ENCODE assay signal across 11 mouse cellular contexts in genomic region chr16:49801399-49801798, GRCm38 (mm10). TPM values are rescaled to one million over a fixed set of nuclear protein-coding genes. Genes with fewer than 3 reads are reported as not detected.
A peak's percentile ranks its signal among the peaks of the same experiment; 100 is the strongest.
DNase-seq lines count a peak whose midpoint lies in the region; ATAC-seq lines count a peak whose summit lies in the region.
"Had no signal": no experiment of that assay in that cellular context is flagged by ENCODE, and none has a peak within 500 bp of the region (broad histone marks: within the 10 kb centered on the region; RNA-seq: fewer than 3 reads in every experiment).

No protein-coding gene starts in this region.

- peaks cover 98% of the 10 kb centered on the region for H3K4me1 ChIP-seq in erythroblast, embryonic 14.5 days (ENCODE audit: control insufficient read depth)
- peaks cover 21% of the 10 kb centered on the region for H3K4me1 ChIP-seq in lung, embryonic 15.5 days

- H3K4me3 ChIP-seq in erythroblast, embryonic 14.5 days (replicated peaks) = peak overlapping the region; percentile 5
- H3K4me3 ChIP-seq in lung, embryonic 15.5 days = no peak overlapping the region

- peaks cover 9% of the 10 kb centered on the region for H3K36me3 ChIP-seq in erythroblast, embryonic 14.5 days (ENCODE audit: control insufficient read depth)
- H3K36me3 ChIP-seq in lung, embryonic 15.5 days = no peaks in the 10 kb centered on the region

- H3K9me3 ChIP-seq in erythroblast, embryonic 14.5 days (ENCODE audit: control insufficient read depth, low read length) = no peaks in the 10 kb centered on the region
- H3K9me3 ChIP-seq in lung, embryonic 15.5 days = no peaks in the 10 kb centered on the region

- H3K9ac ChIP-seq in lung, embryonic 15.5 days = no peak overlapping the region

- H3K27me3 ChIP-seq in erythroblast, embryonic 14.5 days (ENCODE audit: control insufficient read depth) = no peaks in the 10 kb centered on the region
- H3K27me3 ChIP-seq in lung, embryonic 15.5 days = no peaks in the 10 kb centered on the region

- no peak overlapping the region for H3K4me2 ChIP-seq in lung, embryonic 15.5 days

- H3K27ac ChIP-seq in lung, embryonic 15.5 days = no peak overlapping the region

- WGBS in lung, embryonic 15.5 days = 31% methylated on average over 5 of the region's 5 CpGs

- no peak for DNase-seq in lung, postnatal 36 days
- no peak for DNase-seq in right cerebral cortex, postnatal 25 days
- DNase-seq: gastrocnemius, postnatal 25 days; heart, postnatal 36 days; thymus, postnatal 4 days had no signal

- ATAC-seq in erythroblast, adult 5-6 weeks (replicated peaks; ENCODE audit: low FRiP score, poor library complexity, severe bottlenecking) = no peak
- peak; percentile 43; the same call in 1 of the 2 replicates for ATAC-seq in lung, embryonic 15.5 days (ENCODE audit: borderline replicate concordance, extremely low read depth, low FRiP score, low TSS enrichment)
- peak; percentile 10; the same call in 1 of the 2 replicates for ATAC-seq in common myeloid progenitor, adult 5-6 weeks (replicated peaks; ENCODE audit: low read depth, poor library complexity, severe bottlenecking)
- ATAC-seq in monocyte, adult 5-6 weeks (replicated peaks; ENCODE audit: insufficient number of reproducible peaks, low FRiP score, low TSS enrichment, poor library complexity, severe bottlenecking) = peak; percentile 81
- ATAC-seq in frontal cortex, adult (ENCODE audit: low TSS enrichment) = no peak

RNA-seq across cellular contexts. Expression of gene Cd47, which starts 1.1 kb away (rescaled TPM):
- 19.2 and 22.4 TPM in 2 replicates for polyA plus RNA-seq in erythroblast, embryonic 14.5 days (2012)
- 738 and 836 TPM in 2 replicates for total RNA-seq in erythroblast, adult 5-6 weeks (2015; ENCODE audit: low replicate concordance)
- total RNA-seq in erythroblast, adult 5-6 weeks (2017; ENCODE audit: low replicate concordance) = 851 and 940 TPM in 2 replicates
- 108 and 123 TPM in 2 replicates for polyA plus RNA-seq in lung, embryonic 15.5 days (2015; fragmentation: Nextera tagmentation; extraction: Ambion mirVana)
- total RNA-seq in common myeloid progenitor, adult 5-6 weeks (2017) = 237 and 246 TPM in 2 replicates
- 293 to 337 TPM (median 305 TPM) in 3 replicates for total RNA-seq in monocyte, adult 5-6 weeks (2017)

Comparison
In these comparisons a context has a peak if more than half of its experiments do, and no peak if none do; other contexts are left out.
1. ATAC-seq: peak in lung, embryonic 15.5 days (single experiment), common myeloid progenitor, adult 5-6 weeks (single experiment) and monocyte, adult 5-6 weeks (single experiment); none in erythroblast, adult 5-6 weeks (single experiment) and frontal cortex, adult (single experiment).